Mouse (Mus musculus): ENCODE results near the gene Krtap6-2.

DNA sequence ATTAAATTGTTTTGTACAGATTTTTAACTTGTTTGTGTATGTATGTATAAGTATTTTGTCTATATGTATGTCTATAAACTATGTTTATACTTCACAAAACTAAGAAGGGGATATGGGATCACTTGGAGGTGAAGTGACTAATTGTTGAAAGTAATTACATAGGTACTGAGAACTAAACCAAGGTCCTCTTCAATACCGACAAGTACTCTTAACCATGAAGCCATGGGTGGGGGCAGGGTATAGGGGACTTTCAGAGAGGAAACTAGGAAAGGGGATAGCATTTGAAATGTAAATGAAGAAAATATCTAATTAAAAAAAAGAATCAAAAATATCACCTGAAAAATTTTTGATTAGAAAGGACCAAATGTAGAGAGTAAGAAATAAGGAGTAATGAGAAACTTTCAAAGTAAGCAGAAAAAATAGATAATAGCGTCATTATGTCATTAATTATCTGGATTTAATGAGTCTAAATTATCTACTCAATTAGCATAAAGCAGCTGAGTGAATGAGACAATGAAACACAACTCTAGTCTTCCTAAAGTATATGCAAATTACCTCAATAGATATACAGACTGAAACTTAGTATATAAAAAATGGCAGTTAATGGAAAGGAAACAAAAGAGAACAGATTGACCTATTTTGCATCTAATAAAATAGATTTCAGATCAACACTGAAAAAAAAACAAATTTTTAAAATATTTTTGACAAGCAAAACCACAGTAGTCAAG, 47.0 kb downstream of the Krtap6-2 start:
- TF ChIP-seq GATA1 (IDR thresholded peaks at IDR 0.05; ENCODE audit: borderline replicate concordance, low read length) (no peak), FLI1 (IDR thresholded peaks at IDR 0.05; ENCODE audit: low read length) (no peak)
